Mouse (Mus musculus) ES-Bruce4 (cell line): ENCODE results near the gene Kcnh2.

Experiments
- CTCF ChIP-seq: IDR thresholded peaks from one replicate; pipeline ENCODE4 v1.8.1; 2011; ENCODE audit warnings: low read depth, low read length
- POLR2A ChIP-seq: IDR thresholded peaks from one replicate; pipeline ENCODE4 v1.8.1; 2011; ENCODE audit warnings: low read length; ENCODE audit not compliant: insufficient read depth

GRCm38 (mm10) chr5:24337366-24337765 lies 14.0 kb downstream of the Kcnh2 start:
- no peak for TF ChIP-seq POLR2A
- TF ChIP-seq CTCF = peak; percentile 3
